Comparison of ENCODE assay signal across 7 mouse cellular contexts in the genomic region with DNA sequence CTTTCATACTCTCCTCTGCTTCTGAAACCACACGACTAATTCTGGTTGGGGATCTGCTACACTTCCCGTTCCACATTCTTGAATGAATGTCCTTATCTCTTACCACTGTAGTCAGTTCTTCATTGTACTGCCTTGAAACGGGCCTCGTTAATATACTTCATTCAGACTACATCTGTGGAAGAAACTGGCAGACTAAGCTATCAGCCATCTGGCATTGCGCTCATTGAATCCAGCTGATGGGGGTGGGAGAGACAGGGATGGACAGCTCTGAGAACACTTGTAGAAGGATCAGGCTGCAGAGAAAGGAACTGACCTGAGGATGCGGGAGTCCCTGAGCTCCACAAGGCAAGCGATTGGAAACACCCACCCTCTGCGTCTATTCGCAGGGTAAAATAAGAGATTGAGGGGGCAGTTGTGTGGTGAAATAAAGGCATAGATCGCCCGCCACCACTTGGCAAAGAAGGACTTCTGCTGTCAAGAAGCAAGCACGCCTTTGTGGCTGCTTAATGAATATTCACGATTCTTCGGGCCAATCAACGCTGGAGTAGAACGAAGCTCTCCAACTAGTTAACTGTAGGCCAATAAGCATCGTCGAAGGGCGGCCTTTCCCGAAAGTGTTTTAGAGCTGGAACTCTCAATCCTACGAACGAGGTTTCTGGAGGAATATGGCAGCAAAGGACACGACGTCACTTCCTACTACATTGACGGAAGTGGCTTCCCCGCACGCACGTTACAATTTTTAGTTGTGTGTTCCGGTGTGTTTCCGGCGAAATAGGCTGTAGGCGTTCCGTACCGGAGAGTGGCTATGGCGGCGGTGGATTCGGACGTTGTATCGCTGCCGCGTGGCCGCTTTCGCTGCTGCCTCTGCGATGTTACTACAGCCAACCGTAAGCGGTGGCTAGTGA. TPM values are rescaled to one million over a fixed set of nuclear protein-coding genes. Genes with fewer than 3 reads are reported as not detected.
DNase-seq lines count a peak whose midpoint lies in the region; ATAC-seq lines count a peak whose summit lies in the region.

A gene (plus strand): TSS at position 713 of the 905 bp plus-strand sequence.

- peak within 1 kb of the TSS; percentile 76 for H3K4me3 ChIP-seq in embryonic facial prominence, embryonic 11.5 days (ENCODE audit: low read depth, low read length)
- peak within 1 kb of the TSS; percentile 85 for H3K4me3 ChIP-seq in limb, embryonic 10.5 days
- peak within 1 kb of the TSS; percentile 77 for H3K4me3 ChIP-seq in midbrain, embryonic 13.5 days (replicated peaks)

- peak within 1 kb of the TSS; percentile 82 for H3K9ac ChIP-seq in embryonic facial prominence, embryonic 11.5 days (replicated peaks; ENCODE audit: low read length)
- H3K9ac ChIP-seq in midbrain, embryonic 13.5 days (replicated peaks): peak within 1 kb of the TSS; percentile 75

- WGBS in embryonic facial prominence, embryonic 11.5 days: 5% methylated on average over 46 of the region's 46 CpGs
- WGBS in limb, embryonic 10.5 days: 5% methylated on average over 46 of the region's 46 CpGs
- WGBS in midbrain, embryonic 13.5 days: 2% methylated on average over 46 of the region's 46 CpGs

- H3K27ac ChIP-seq in embryonic facial prominence, embryonic 11.5 days (replicated peaks; ENCODE audit: low read depth, low read length): 0 out of 2 replicates have a peak within 1 kb of the TSS, but pooled peaks have one; percentile 22
- peak within 1 kb of the TSS; percentile 85 for H3K27ac ChIP-seq in limb, embryonic 10.5 days
- H3K27ac ChIP-seq in midbrain, embryonic 13.5 days: peak within 1 kb of the TSS; percentile 95

- no peaks in the 10 kb centered on the region for H3K9me3 ChIP-seq in embryonic facial prominence, embryonic 11.5 days (replicated peaks; ENCODE audit: control insufficient read depth, low read length)
- no peaks in the 10 kb centered on the region for H3K9me3 ChIP-seq in limb, embryonic 10.5 days (replicated peaks)
- no peaks in the 10 kb centered on the region for H3K9me3 ChIP-seq in midbrain, embryonic 13.5 days

- H3K4me1 ChIP-seq in embryonic facial prominence, embryonic 11.5 days (ENCODE audit: control insufficient read depth, insufficient read depth, low read length): no peaks in the 10 kb centered on the region
- H3K4me1 ChIP-seq in limb, embryonic 10.5 days: peaks cover 20% of the 10 kb centered on the region
- peaks cover 38% of the 10 kb centered on the region for H3K4me1 ChIP-seq in midbrain, embryonic 13.5 days (replicated peaks)

- H3K36me3 ChIP-seq in embryonic facial prominence, embryonic 11.5 days (replicated peaks; ENCODE audit: control insufficient read depth, insufficient read depth, low read depth, low read length): peaks cover 7% of the 10 kb centered on the region
- H3K36me3 ChIP-seq in limb, embryonic 10.5 days: peaks cover 80% of the 10 kb centered on the region
- peaks cover 69% of the 10 kb centered on the region for H3K36me3 ChIP-seq in midbrain, embryonic 13.5 days

- H3K27me3 ChIP-seq in embryonic facial prominence, embryonic 11.5 days (ENCODE audit: control insufficient read depth, insufficient read depth, low read length): no peaks in the 10 kb centered on the region
- H3K27me3 ChIP-seq in limb, embryonic 10.5 days (ENCODE audit: low read depth, poor library complexity, severe bottlenecking): no peaks in the 10 kb centered on the region
- no peaks in the 10 kb centered on the region for H3K27me3 ChIP-seq in midbrain, embryonic 13.5 days

- DNase-seq in adrenal gland, postnatal 14 days: peak; percentile 93
- DNase-seq in embryonic facial prominence, embryonic 11.5 days (ENCODE audit: low spot score): peak; percentile 98
- peak; percentile 95 for DNase-seq in kidney, adult 11 months
- peak; percentile 86 for DNase-seq in limb, embryonic 10.5 days (ENCODE audit: low spot score)
- peak; percentile 83 for DNase-seq in spleen, adult 12 weeks (ENCODE audit: low spot score)

- H3K4me2 ChIP-seq in embryonic facial prominence, embryonic 11.5 days (ENCODE audit: low read depth, low read length): peak within 1 kb of the TSS; percentile 65
- H3K4me2 ChIP-seq in midbrain, embryonic 13.5 days (replicated peaks): peak within 1 kb of the TSS; percentile 89

- peak; percentile 93 for ATAC-seq in embryonic facial prominence, embryonic 11.5 days (replicated peaks; ENCODE audit: insufficient number of reproducible peaks, low FRiP score, low TSS enrichment, low read depth)
- peak; percentile 95 for ATAC-seq in granulocyte monocyte progenitor cell, adult 5-6 weeks (replicated peaks; ENCODE audit: poor library complexity, severe bottlenecking)
- peak; percentile 97 for ATAC-seq in midbrain, embryonic 13.5 days

RNA-seq across cellular contexts. Expression of the gene that starts here (rescaled TPM):
- 20.2 and 21.7 TPM in 2 replicates for total RNA-seq in adrenal gland, postnatal 14 days (2021)
- 25.5 and 28.0 TPM in 2 replicates for polyA plus RNA-seq in embryonic facial prominence, embryonic 11.5 days (2014; fragmentation: Nextera tagmentation; extraction: Ambion mirVana)
- 17.8 and 28.9 TPM in 2 replicates for total RNA-seq in granulocyte monocyte progenitor cell, adult 5-6 weeks (2014; fragmentation: Nextera tagmentation)
- 14.5 and 21.8 TPM in 2 replicates for total RNA-seq in granulocyte monocyte progenitor cell, adult 5-6 weeks (2017)
- 49.6 and 49.7 TPM in 2 replicates for polyA plus RNA-seq in limb, embryonic 10.5 days (2016; fragmentation: Nextera tagmentation; extraction: Ambion mirVana)
- polyA plus RNA-seq in midbrain, embryonic 13.5 days (2015; fragmentation: Nextera tagmentation; extraction: Ambion mirVana): 32.4 and 32.6 TPM in 2 replicates

Comparison
In these comparisons a context has a peak if more than half of its experiments do, and no peak if none do; other contexts are left out.
1. Peak in every context shown above with its lines: DNase-seq, ATAC-seq, H3K4me3 ChIP-seq and H3K27ac ChIP-seq.
2. H3K27ac ChIP-seq: peak in every context shown above with its lines; median percentile 95 in midbrain, embryonic 13.5 days; 85 in limb, embryonic 10.5 days; 22 in embryonic facial prominence, embryonic 11.5 days.